Mouse (Mus musculus) stomach, embryonic 16.5 days (tissue): ENCODE measurements around the gene Rnf26. TPM values are rescaled to one million over a fixed set of nuclear protein-coding genes. Genes with fewer than 3 reads are reported as not detected.

ENCODE experiments used
- ATAC-seq: fragments of 200-750 bp; cut with Nextera tagmentation; 2 replicates; pipeline ENCODE4 v1.8.0; 2017; ENCODE audit warnings: moderate number of reproducible peaks, moderate TSS enrichment; ENCODE audit not compliant: insufficient read depth, low FRiP score
- H3K27ac ChIP-seq: fragments of 300-500 bp; sonication (generic); 2 replicates; pipeline ENCODE4 v1.5.1; 2014; ENCODE audit warnings: low read length
- H3K27me3 ChIP-seq: fragments of 300-500 bp; sonication (generic); 2 replicates; pipeline ENCODE4 v1.6.1; 2014; ENCODE audit warnings: low read length, control low read depth, mixed read lengths; ENCODE audit not compliant: control insufficient read depth, insufficient read depth
- H3K36me3 ChIP-seq: fragments of 300-500 bp; sonication (generic); 2 replicates; pipeline ENCODE4 v1.6.1; 2014; ENCODE audit warnings: low read length; ENCODE audit not compliant: control insufficient read depth, insufficient read depth
- H3K4me1 ChIP-seq: fragments of 300-500 bp; sonication (generic); 2 replicates; pipeline ENCODE4 v1.6.1; 2014; ENCODE audit warnings: low read length, control low read depth, mixed read lengths; ENCODE audit not compliant: control insufficient read depth, insufficient read depth
- H3K4me2 ChIP-seq: fragments of 300-500 bp; sonication (generic); 2 replicates; pipeline ENCODE4 v1.6.1; 2014; ENCODE audit warnings: low read depth, low read length, mixed read lengths
- H3K4me3 ChIP-seq: fragments of 300-500 bp; sonication (generic); replicated peaks from 2 replicates; pipeline ENCODE4 v1.5.1; 2014; ENCODE audit warnings: mild to moderate bottlenecking, low read length
- H3K9ac ChIP-seq: fragments of 300-500 bp; sonication (generic); 2 replicates; pipeline ENCODE4 v1.6.1; 2014; ENCODE audit warnings: low read length
- H3K9me3 ChIP-seq: fragments of 300-500 bp; sonication (generic); replicated peaks from 2 replicates; pipeline ENCODE4 v1.6.1; 2016; ENCODE audit warnings: low read length, control low read depth; ENCODE audit not compliant: control insufficient read depth
- WGBS: fragments of 180-500 bp; shearing (Covaris S2); extraction: QIAGEN DNeasy Blood & Tissue Kit; methylation state at CpG from one replicate; pipeline ENCODE4 v1.1.7; 2014; 5-methylcytosine and 5-hydroxymethylcytosine counted together
- polyA plus RNA-seq: library from polyadenylated mRNA; unstranded; fragments of >200 nt; fragmentation: Nextera tagmentation; extraction: Ambion mirVana; gene quantifications from 2 replicates; pipeline ENCODE4 v1.2.1, GENCODE M21; 2015

The Rnf26 gene
- polyA plus RNA-seq, 1 experiment from 2014 or later: 42.3 TPM

- Histone ChIP-seq H3K4me2 (peak overlapping the region; percentile 7; the same call in 1 of the 2 replicates), H3K27me3 (no peaks in the 10 kb centered on the region), H3K9me3 (no peaks in the 10 kb centered on the region), H3K27ac (no peak overlapping the region), H3K4me3 (no peak overlapping the region), H3K4me1 (peaks cover 23% of the 10 kb centered on the region), H3K36me3 (no peaks in the 10 kb centered on the region), H3K9ac (no peak overlapping the region)
- ATAC-seq: no peak
- 75% methylated on average over 6 of the region's 6 CpGs for WGBS
These were observed 45.4 kb downstream of the Rnf26 start for GRCm38 (mm10) chr9:44067960-44068330.

- no peak overlapping the region for H3K27ac ChIP-seq
These were observed 45.9 kb downstream of the Rnf26 start for GRCm38 (mm10) chr9:44067241-44067959.

GRCm38 (mm10) chr9:44066785-44067225 lies 46.5 kb downstream of the Rnf26 start, which contains the start of gene Usp2:
Gene Usp2, plus strand, starts transcription at chr9:44067021.
- H3K27ac ChIP-seq: no peak within 1 kb of the TSS
- under 1% methylated on average over 38 of the region's 38 CpGs for WGBS
- peak; percentile 98 for ATAC-seq
- peak within 1 kb of the TSS; percentile 68 for H3K9ac ChIP-seq
- H3K4me2 ChIP-seq: peak within 1 kb of the TSS; percentile 76
- H3K4me1 ChIP-seq: peaks cover 12% of the 10 kb centered on the region
- no peaks in the 10 kb centered on the region for H3K36me3 ChIP-seq
- no peaks in the 10 kb centered on the region for H3K9me3 ChIP-seq
- no peaks in the 10 kb centered on the region for H3K27me3 ChIP-seq
- H3K4me3 ChIP-seq: peak within 1 kb of the TSS; percentile 47

More at GRCm38 (mm10) chr9:44067241-44067959, 45.9 kb downstream of the Rnf26 start:
- H3K27me3 ChIP-seq: no peaks in the 10 kb centered on the region
- peak; percentile 9; the same call in 1 of the 2 replicates for ATAC-seq
- peak overlapping the region; percentile 76 for H3K4me2 ChIP-seq
- peak overlapping the region; percentile 47 for H3K4me3 ChIP-seq
- no peaks in the 10 kb centered on the region for H3K36me3 ChIP-seq
- H3K9me3 ChIP-seq: no peaks in the 10 kb centered on the region
- peak overlapping the region; percentile 68 for H3K9ac ChIP-seq
- 5% methylated on average over 15 of the region's 15 CpGs for WGBS
- H3K4me1 ChIP-seq: peaks cover 18% of the 10 kb centered on the region

GRCm38 (mm10) chr9:44065177-44065576 lies 48.1 kb downstream of the Rnf26 start:
- 29% methylated on average over 1 of the region's 1 CpGs for WGBS
- no peak for ATAC-seq
- no peaks in the 10 kb centered on the region for H3K9me3 ChIP-seq

GRCm38 (mm10) chr9:44058606-44059005 lies 54.7 kb downstream of the Rnf26 start:
- no peaks in the 10 kb centered on the region for H3K27me3 ChIP-seq

More at GRCm38 (mm10) chr9:44065177-44065576, 48.1 kb downstream of the Rnf26 start:
- no peak overlapping the region for H3K9ac ChIP-seq
- no peaks in the 10 kb centered on the region for H3K4me1 ChIP-seq
- no peaks in the 10 kb centered on the region for H3K27me3 ChIP-seq
- H3K4me2 ChIP-seq: no peak overlapping the region
- H3K4me3 ChIP-seq: no peak overlapping the region
- no peak overlapping the region for H3K27ac ChIP-seq
- no peaks in the 10 kb centered on the region for H3K36me3 ChIP-seq

GRCm38 (mm10) chr9:44053936-44054335 lies 59.4 kb downstream of the Rnf26 start:
- Histone ChIP-seq H3K27me3 (no peaks in the 10 kb centered on the region), H3K4me1 (no peaks in the 10 kb centered on the region; the same call in 1 of the 2 replicates), H3K27ac (no peak overlapping the region), H3K4me2 (no peak overlapping the region), H3K9ac (no peak overlapping the region), H3K9me3 (no peaks in the 10 kb centered on the region), H3K36me3 (no peaks in the 10 kb centered on the region), H3K4me3 (no peak overlapping the region)
- 62% methylated on average over 1 of the region's 1 CpGs for WGBS
- ATAC-seq: no peak

More at GRCm38 (mm10) chr9:44058606-44059005, 54.7 kb downstream of the Rnf26 start:
- Histone ChIP-seq H3K4me3 (no peak overlapping the region), H3K4me2 (no peak overlapping the region), H3K36me3 (no peaks in the 10 kb centered on the region), H3K9ac (no peak overlapping the region), H3K4me1 (no peaks in the 10 kb centered on the region), H3K27ac (no peak overlapping the region), H3K9me3 (no peaks in the 10 kb centered on the region)
- 76% methylated on average over 6 of the region's 6 CpGs for WGBS
- no peak for ATAC-seq

GRCm38 (mm10) chr9:44052855-44053254 lies 60.5 kb downstream of the Rnf26 start:
- H3K4me3 ChIP-seq: no peak overlapping the region
- WGBS: 61% methylated on average over 3 of the region's 3 CpGs
- H3K27ac ChIP-seq: no peak overlapping the region
- no peak for ATAC-seq
- H3K4me1 ChIP-seq: no peaks in the 10 kb centered on the region; the same call in 1 of the 2 replicates
- H3K36me3 ChIP-seq: no peaks in the 10 kb centered on the region
- H3K27me3 ChIP-seq: no peaks in the 10 kb centered on the region
- no peak overlapping the region for H3K4me2 ChIP-seq
- H3K9ac ChIP-seq: no peak overlapping the region
- no peaks in the 10 kb centered on the region for H3K9me3 ChIP-seq

- Histone ChIP-seq H3K27me3 (peaks cover 5% of the 10 kb centered on the region), H3K4me1 (no peaks in the 10 kb centered on the region; the same call in 1 of the 2 replicates), H3K4me3 (no peak overlapping the region), H3K36me3 (no peaks in the 10 kb centered on the region), H3K9me3 (no peaks in the 10 kb centered on the region), H3K4me2 (no peak overlapping the region), H3K9ac (no peak overlapping the region), H3K27ac (no peak overlapping the region)
- no peak for ATAC-seq
- 76% methylated on average over 8 of the region's 8 CpGs for WGBS
These were observed 63.7 kb downstream of the Rnf26 start for GRCm38 (mm10) chr9:44049381-44050165.
